Mouse (Mus musculus): ENCODE results near the gene Rtp3.

- TF ChIP-seq CTCF (IDR thresholded peaks at IDR 0.05; ENCODE audit: extremely low read depth, insufficient read depth, insufficient read length, insufficient replicate concordance) (no peak), POLR2A (IDR thresholded peaks at IDR 0.05; ENCODE audit: low read depth, low read length) (no peak)
Observed at GRCm38 (mm10) chr9:111012041-111012440, 21.7 kb upstream of the Rtp3 start.

Data from spleen, adult 2 months (tissue).